Mouse (Mus musculus) adrenal gland, adult (tissue): ENCODE measurements around the gene Wdhd1.
"Not testable (repeated sequence)": the region's sequence is repeated elsewhere in the genome, so short reads cannot be mapped to it uniquely, and the experiment has no call there.

ENCODE experiments used
- DNase-seq, 2 experiments: peaks; one replicate each; pipeline ENCODE4 v3.0.0; 2022 to 2023; ENCODE audit warnings: low spot score in 1 of 2; ENCODE audit not compliant: inconsistent age in 2 of 2

Wdhd1 gene

GRCm38 (mm10) chr14:47276637-47277393, at the start of gene Wdhd1, which contains the start of gene Socs4:
Gene Wdhd1 (minus strand): TSS chr14:47276857.
Gene Socs4 (plus strand): TSS chr14:47276931.
- peak; percentile 97 to 98 for DNase-seq

- DNase-seq: no peak
These were observed 49.5 kb upstream of the Wdhd1 start for GRCm38 (mm10) chr14:47325965-47326761.

GRCm38 (mm10) chr14:47321581-47321980, 44.9 kb upstream of the Wdhd1 start:
- not testable (repeated sequence) for DNase-seq

GRCm38 (mm10) chr14:47319362-47319761, 42.7 kb upstream of the Wdhd1 start:
- no peak for DNase-seq

- DNase-seq: no peak
These were observed 33.9 kb upstream of the Wdhd1 start for GRCm38 (mm10) chr14:47310342-47311181.

GRCm38 (mm10) chr14:47309061-47309460, 32.4 kb upstream of the Wdhd1 start:
- DNase-seq: no peak

- no peak for DNase-seq
These were observed 31.0 kb upstream of the Wdhd1 start for GRCm38 (mm10) chr14:47307669-47308068.

- DNase-seq: no peak
These were observed 29.3 kb upstream of the Wdhd1 start for GRCm38 (mm10) chr14:47305933-47306332.

GRCm38 (mm10) chr14:47304814-47305405, 28.3 kb upstream of the Wdhd1 start:
- no peak for DNase-seq

GRCm38 (mm10) chr14:47302885-47303680, 26.4 kb upstream of the Wdhd1 start:
- peak in 1 of 2 experiments; percentile 53 for DNase-seq

GRCm38 (mm10) chr14:47298819-47299261, 22.2 kb upstream of the Wdhd1 start:
- DNase-seq: peak; percentile 28 to 79

GRCm38 (mm10) chr14:47298408-47298792, 21.7 kb upstream of the Wdhd1 start:
- DNase-seq: no peak

- peak; percentile 91 to 98 for DNase-seq
These were observed 21.2 kb upstream of the Wdhd1 start, which contains the start of gene Mapk1ip1l for GRCm38 (mm10) chr14:47297785-47298407. Gene Mapk1ip1l (plus strand): TSS chr14:47298266.

GRCm38 (mm10) chr14:47296232-47296631, 19.6 kb upstream of the Wdhd1 start:
- no peak for DNase-seq

- no peak for DNase-seq
These were observed 17.5 kb upstream of the Wdhd1 start for GRCm38 (mm10) chr14:47294136-47294535.

GRCm38 (mm10) chr14:47291772-47292171, 15.1 kb upstream of the Wdhd1 start:
- DNase-seq: peak; percentile 48 to 76

- no peak for DNase-seq
These were observed 10.4 kb upstream of the Wdhd1 start for GRCm38 (mm10) chr14:47287021-47287420.

GRCm38 (mm10) chr14:47286215-47286614, 9.6 kb upstream of the Wdhd1 start:
- DNase-seq: no peak

- DNase-seq: no peak
These were observed 8.6 kb upstream of the Wdhd1 start for GRCm38 (mm10) chr14:47285271-47285670.
